Mouse (Mus musculus): ENCODE data around the gene Adra1d. TPM values are rescaled to one million over a fixed set of nuclear protein-coding genes. Genes with fewer than 3 reads are reported as not detected.

Gene Adra1d
- total RNA-seq, 2 experiments from 2014 or later: 0.54 to 0.73 TPM

- Histone ChIP-seq H3K4me3 (no peak overlapping the region), H3K27ac (no peak overlapping the region)
- intact Hi-C loops (cut with DNase I): loop anchor here (1.0 kb wide), 1 partner anchor 107 kb away; no protein-coding TSS in a partner anchor
- peak; percentile 69 for DNase-seq
- TF ChIP-seq CTCF (IDR thresholded peaks at IDR 0.05): peak; percentile 79
Observed at GRCm38 (mm10) chr2:131530623-131531008, 31.5 kb downstream of the Adra1d start.

- intact Hi-C loops (cut with DNase I): loop anchor here (1.0 to 10.0 kb wide), 2 partner anchors 107 to 255 kb away; no protein-coding TSS in a partner anchor
- Histone ChIP-seq H3K27ac (no peak overlapping the region), H3K4me3 (no peak overlapping the region)
- TF ChIP-seq CTCF (IDR thresholded peaks at IDR 0.05): peak; percentile 94
- DNase-seq: peak; percentile 65
Observed at GRCm38 (mm10) chr2:131529898-131530622, 32.0 kb downstream of the Adra1d start.

- no peak overlapping the region for H3K4me3 ChIP-seq
- intact Hi-C loops (cut with DNase I): loop anchor here (2.0 to 10.0 kb wide), 2 partner anchors 82 to 252 kb away; no protein-coding TSS in a partner anchor
- DNase-seq: peak; percentile 62
- H3K27ac ChIP-seq: no peak overlapping the region
- peak; percentile 72 for TF ChIP-seq CTCF (IDR thresholded peaks at IDR 0.05)
Observed at GRCm38 (mm10) chr2:131527061-131527460, 35.0 kb downstream of the Adra1d start.

GRCm38 (mm10) chr2:131520743-131521142, 41.3 kb downstream of the Adra1d start:
- H3K4me3 ChIP-seq: no peak overlapping the region
- intact Hi-C loops (cut with DNase I): loop anchor here (10.0 kb wide), 1 partner anchor 246 kb away; no protein-coding TSS in a partner anchor

GRCm38 (mm10) chr2:131518790-131519189, 43.3 kb downstream of the Adra1d start:
- peak; percentile 10 for DNase-seq
- intact Hi-C loops (cut with DNase I): loop anchor here (10.0 kb wide), 1 partner anchor 334 kb away; the partner anchor contains the start of genes Cdc25b, Cenpb and Spef1
- TF ChIP-seq CTCF (IDR thresholded peaks at IDR 0.05): no peak

More at GRCm38 (mm10) chr2:131520743-131521142, 41.3 kb downstream of the Adra1d start:
- no peak for TF ChIP-seq CTCF (IDR thresholded peaks at IDR 0.05)
- peak; percentile 15 for DNase-seq
- H3K27ac ChIP-seq: no peak overlapping the region

GRCm38 (mm10) chr2:131517550-131517949, 44.5 kb downstream of the Adra1d start:
- H3K4me3 ChIP-seq: no peak overlapping the region
- intact Hi-C loops (cut with DNase I): loop anchor here (10.0 kb wide), 1 partner anchor 333 kb away; the partner anchor contains the start of genes Cdc25b, Cenpb and Spef1
- no peak for TF ChIP-seq CTCF (IDR thresholded peaks at IDR 0.05)

More at GRCm38 (mm10) chr2:131518790-131519189, 43.3 kb downstream of the Adra1d start:
- Histone ChIP-seq H3K4me3 (no peak overlapping the region), H3K27ac (no peak overlapping the region)

GRCm38 (mm10) chr2:131514055-131514621, 47.9 kb downstream of the Adra1d start:
- Histone ChIP-seq H3K27ac (peak overlapping the region; percentile 54), H3K4me3 (peak overlapping the region; percentile 13; the same call in 1 of the 2 replicates)
- DNase-seq: no peak
- intact Hi-C loops (cut with DNase I): loop anchor here (10.0 kb wide), 1 partner anchor 329 kb away; the partner anchor contains the start of genes Cdc25b, Cenpb and Spef1
- no peak; the same call in 1 of the 2 replicates for TF ChIP-seq CTCF (IDR thresholded peaks at IDR 0.05)

More at GRCm38 (mm10) chr2:131517550-131517949, 44.5 kb downstream of the Adra1d start:
- no peak overlapping the region for H3K27ac ChIP-seq
- DNase-seq: peak; percentile 10

- H3K4me3 ChIP-seq: peak overlapping the region; percentile 13; the same call in 1 of the 2 replicates
- no peak for TF ChIP-seq CTCF (IDR thresholded peaks at IDR 0.05)
- peak overlapping the region; percentile 54 for H3K27ac ChIP-seq
- intact Hi-C loops (cut with DNase I): loop anchor here (10.0 kb wide), 1 partner anchor 329 kb away; the partner anchor contains the start of genes Cdc25b, Cenpb and Spef1
- peak; percentile 69 for DNase-seq
Observed at GRCm38 (mm10) chr2:131513477-131513876, 48.6 kb downstream of the Adra1d start.

- peak overlapping the region; percentile 41 for H3K4me3 ChIP-seq
- intact Hi-C loops (cut with DNase I): loop anchor here (1.0 to 10.0 kb wide), 3 partner anchors 66 to 326 kb away; partner anchors contain the start of genes Cdc25b, Cenpb and Spef1
- DNase-seq: no peak
- no peak for TF ChIP-seq CTCF (IDR thresholded peaks at IDR 0.05)
- H3K27ac ChIP-seq: peak overlapping the region; percentile 92
Observed at GRCm38 (mm10) chr2:131510531-131510930, 51.6 kb downstream of the Adra1d start.

- Histone ChIP-seq H3K4me3 (peak overlapping the region; percentile 41), H3K27ac (peak overlapping the region; percentile 92)
- intact Hi-C loops (cut with DNase I): loop anchor here (1.0 to 10.0 kb wide), 3 partner anchors 65 to 325 kb away; partner anchors contain the start of genes Cdc25b, Cenpb and Spef1
Observed at GRCm38 (mm10) chr2:131509671-131510313, 52.3 kb downstream of the Adra1d start.

GRCm38 (mm10) chr2:131508501-131508900, 53.6 kb downstream of the Adra1d start:
- peak overlapping the region; percentile 14 for H3K4me3 ChIP-seq
- DNase-seq: no peak
- no peak for TF ChIP-seq CTCF (IDR thresholded peaks at IDR 0.05)
- H3K27ac ChIP-seq: peak overlapping the region; percentile 92
- intact Hi-C loops (cut with DNase I): no loop called here

More at GRCm38 (mm10) chr2:131509671-131510313, 52.3 kb downstream of the Adra1d start:
- DNase-seq: peak; percentile 94
- peak; percentile 94 for TF ChIP-seq CTCF (IDR thresholded peaks at IDR 0.05)

- Histone ChIP-seq H3K4me3 (peak overlapping the region; percentile 50), H3K27ac (peak overlapping the region; percentile 92)
- intact Hi-C loops (cut with DNase I): loop anchor here (2.0 kb wide), 1 partner anchor 14 kb away; no protein-coding TSS in a partner anchor
- TF ChIP-seq CTCF (IDR thresholded peaks at IDR 0.05): no peak
- peak; percentile 66 for DNase-seq
Observed at GRCm38 (mm10) chr2:131506358-131506757, 55.7 kb downstream of the Adra1d start.
